Comparison of ENCODE assay signal across 8 mouse cellular contexts in genomic region chr11:50632270-50632669, GRCm38 (mm10). TPM values are rescaled to one million over a fixed set of nuclear protein-coding genes. Genes with fewer than 3 reads are reported as not detected.
DNase-seq lines count a peak whose midpoint lies in the region; ATAC-seq lines count a peak whose summit lies in the region.

No protein-coding gene starts in this region.

- no peak overlapping the region for H3K4me2 ChIP-seq in forebrain, embryonic 14.5 days (ENCODE audit: low read length)
- no peak overlapping the region for H3K4me2 ChIP-seq in kidney, embryonic 16.5 days (replicated peaks; ENCODE audit: low read depth, low read length)
- H3K4me2 ChIP-seq in limb, embryonic 13.5 days (replicated peaks), result no peak overlapping the region

- intact Hi-C loops in gastrocnemius, postnatal 14 days (cut with DNase I; ENCODE audit: low total_unique reads), result no loop called here

- H3K9ac ChIP-seq in forebrain, embryonic 14.5 days (ENCODE audit: low read length), result no peak overlapping the region
- no peak overlapping the region for H3K9ac ChIP-seq in kidney, embryonic 16.5 days (replicated peaks; ENCODE audit: low read length)
- H3K9ac ChIP-seq in limb, embryonic 13.5 days, result no peak overlapping the region; the same call in 1 of the 2 replicates

- DNase-seq in forebrain, embryonic 14.5 days (ENCODE audit: low spot score), result peak; percentile 77
- no peak for DNase-seq in forebrain, embryonic 10.5 days (ENCODE audit: extremely low spot score, low spot score)
- peak; percentile 81 for DNase-seq in cerebellum, adult 11 months
- DNase-seq in gastrocnemius, postnatal 14 days, result peak; percentile 83
- DNase-seq in ovary, postnatal 10 days (ENCODE audit: low spot score), result peak; percentile 21
- peak; percentile 82 for DNase-seq in urinary bladder, postnatal 4 days (ENCODE audit: low spot score in 2 of 2)

- H3K9me3 ChIP-seq in forebrain, embryonic 14.5 days (replicated peaks; ENCODE audit: control insufficient read depth, low read length), result no peaks in the 10 kb centered on the region
- no peaks in the 10 kb centered on the region for H3K9me3 ChIP-seq in forebrain, embryonic 10.5 days
- no peaks in the 10 kb centered on the region for H3K9me3 ChIP-seq in kidney, embryonic 16.5 days (ENCODE audit: low read length)
- H3K9me3 ChIP-seq in limb, embryonic 13.5 days, result no peaks in the 10 kb centered on the region

- peak; percentile 73 for ATAC-seq in forebrain, embryonic 14.5 days
- ATAC-seq in kidney, embryonic 16.5 days (ENCODE audit: low FRiP score, low TSS enrichment), result peak; percentile 81
- ATAC-seq in limb, embryonic 13.5 days (ENCODE audit: low FRiP score, low read depth), result peak; percentile 69

- 42% methylated on average over 4 of the region's 4 CpGs for WGBS in forebrain, embryonic 14.5 days
- WGBS in forebrain, embryonic 10.5 days, result 68% methylated on average over 4 of the region's 4 CpGs
- 14% methylated on average over 4 of the region's 4 CpGs for WGBS in kidney, embryonic 16.5 days
- 39% methylated on average over 4 of the region's 4 CpGs for WGBS in limb, embryonic 13.5 days

- no peaks in the 10 kb centered on the region for H3K27me3 ChIP-seq in forebrain, embryonic 14.5 days (replicated peaks; ENCODE audit: control insufficient read depth, insufficient read depth, low read length)
- H3K27me3 ChIP-seq in forebrain, embryonic 10.5 days (ENCODE audit: poor library complexity, severe bottlenecking), result no peaks in the 10 kb centered on the region
- no peaks in the 10 kb centered on the region for H3K27me3 ChIP-seq in kidney, embryonic 16.5 days (ENCODE audit: insufficient read depth, low read length)
- H3K27me3 ChIP-seq in limb, embryonic 13.5 days, result 0 out of 2 replicates have a peak, but pooled peaks cover 3% of the 10 kb centered on the region

- H3K4me3 ChIP-seq in forebrain, embryonic 14.5 days (ENCODE audit: low read depth, low read length), result no peak overlapping the region
- no peak overlapping the region for H3K4me3 ChIP-seq in forebrain, embryonic 10.5 days
- H3K4me3 ChIP-seq in kidney, embryonic 16.5 days (ENCODE audit: low read length), result no peak overlapping the region
- H3K4me3 ChIP-seq in limb, embryonic 13.5 days, result no peak overlapping the region

- no peak overlapping the region for H3K27ac ChIP-seq in forebrain, embryonic 14.5 days (ENCODE audit: low read depth, low read length)
- H3K27ac ChIP-seq in forebrain, embryonic 10.5 days, result no peak overlapping the region
- H3K27ac ChIP-seq in kidney, embryonic 16.5 days (ENCODE audit: low read length), result no peak overlapping the region
- H3K27ac ChIP-seq in limb, embryonic 13.5 days, result peak overlapping the region; percentile 44

- no peaks in the 10 kb centered on the region for H3K36me3 ChIP-seq in forebrain, embryonic 14.5 days (ENCODE audit: control insufficient read depth, insufficient read depth, low read length)
- no peaks in the 10 kb centered on the region for H3K36me3 ChIP-seq in forebrain, embryonic 10.5 days (replicated peaks)
- H3K36me3 ChIP-seq in kidney, embryonic 16.5 days (ENCODE audit: insufficient read depth, low read length), result no peaks in the 10 kb centered on the region
- H3K36me3 ChIP-seq in limb, embryonic 13.5 days, result no peaks in the 10 kb centered on the region

- peaks cover 9% of the 10 kb centered on the region; the same call in 1 of the 2 replicates for H3K4me1 ChIP-seq in forebrain, embryonic 14.5 days (ENCODE audit: control insufficient read depth, insufficient read depth, low read length)
- peaks cover 16% of the 10 kb centered on the region for H3K4me1 ChIP-seq in forebrain, embryonic 10.5 days
- peaks cover 14% of the 10 kb centered on the region for H3K4me1 ChIP-seq in kidney, embryonic 16.5 days (ENCODE audit: insufficient read depth, low read length)
- H3K4me1 ChIP-seq in limb, embryonic 13.5 days, result peaks cover 38% of the 10 kb centered on the region

RNA-seq across cellular contexts. Expression of gene Adamts2, which starts 30.4 kb away (rescaled TPM):
- 0.69 and 2.1 TPM in 2 replicates for polyA plus RNA-seq in forebrain, embryonic 14.5 days (2014; fragmentation: Nextera tagmentation; extraction: Ambion mirVana)
- polyA plus RNA-seq in forebrain, embryonic 10.5 days (2016; fragmentation: Nextera tagmentation; extraction: Ambion mirVana), result 0.19 and 0.60 TPM in 2 replicates
- 10 to 100 TPM; 19.0 to 26.6 TPM for total RNA-seq in gastrocnemius, postnatal 14 days (2021)
- 4.7 and 5.7 TPM in 2 replicates for polyA plus RNA-seq in kidney, embryonic 16.5 days (2015; fragmentation: Nextera tagmentation; extraction: Ambion mirVana)
- 8.1 and 8.8 TPM in 2 replicates for polyA plus RNA-seq in limb, embryonic 13.5 days (2015; fragmentation: Nextera tagmentation; extraction: Ambion mirVana)
